Mouse (Mus musculus): ENCODE results near the gene Slc16a1. TPM values are rescaled to one million over a fixed set of nuclear protein-coding genes. Genes with fewer than 3 reads are reported as not detected.

Slc16a1 gene
- 29.9 and 31.9 TPM in 2 replicates for polyA plus RNA-seq (2012; rRNA removed)

GRCm38 (mm10) chr3:104638403-104638779, at the start of gene Slc16a1:
TSS of gene Slc16a1 (plus strand) at chr3:104638668.
- peak; percentile 93 to 94 for DNase-seq
- WGBS = under 1% methylated on average over 50 of the region's 50 CpGs
- peak within 1 kb of the TSS; percentile 91 for H3K4me3 ChIP-seq (replicated peaks; ENCODE audit: insufficient read depth, low read depth, low read length)
- H3K27me3 ChIP-seq (ENCODE audit: control insufficient read depth, insufficient read depth, low read length) = no peaks in the 10 kb centered on the region
- H3K27ac ChIP-seq (ENCODE audit: insufficient read depth, low read length) = peak within 1 kb of the TSS; percentile 80
- no peaks in the 10 kb centered on the region for H3K4me1 ChIP-seq (ENCODE audit: control insufficient read depth, insufficient read depth, low read length)
- TF ChIP-seq POLR2A (IDR thresholded peaks at IDR 0.05; ENCODE audit: borderline replicate concordance, insufficient read depth, low read length) (peak; percentile 90), CTCF (IDR thresholded peaks at IDR 0.05; ENCODE audit: borderline replicate concordance, insufficient read depth, low read depth, low read length) (no peak)

GRCm38 (mm10) chr3:104596451-104597134, 41.9 kb upstream of the Slc16a1 start:
- no peak overlapping the region for H3K4me3 ChIP-seq (replicated peaks; ENCODE audit: insufficient read depth, low read depth, low read length)
- TF ChIP-seq POLR2A (IDR thresholded peaks at IDR 0.05; ENCODE audit: borderline replicate concordance, insufficient read depth, low read length) (no peak), CTCF (IDR thresholded peaks at IDR 0.05; ENCODE audit: borderline replicate concordance, insufficient read depth, low read depth, low read length) (no peak)
- peaks cover 26% of the 10 kb centered on the region for H3K4me1 ChIP-seq (ENCODE audit: control insufficient read depth, insufficient read depth, low read length)
- WGBS = 5% methylated on average over 6 of the region's 6 CpGs
- peak overlapping the region; percentile 8 for H3K27ac ChIP-seq (ENCODE audit: insufficient read depth, low read length)
- no peaks in the 10 kb centered on the region for H3K27me3 ChIP-seq (ENCODE audit: control insufficient read depth, insufficient read depth, low read length)
- peak in 1 of 2 experiments; percentile 44 for DNase-seq

- WGBS = under 1% methylated on average over 10 of the region's 10 CpGs
- Histone ChIP-seq H3K27ac (ENCODE audit: insufficient read depth, low read length) (peak overlapping the region; percentile 8), H3K4me3 (replicated peaks; ENCODE audit: insufficient read depth, low read depth, low read length) (no peak overlapping the region), H3K4me1 (ENCODE audit: control insufficient read depth, insufficient read depth, low read length) (peaks cover 29% of the 10 kb centered on the region), H3K27me3 (ENCODE audit: control insufficient read depth, insufficient read depth, low read length) (no peaks in the 10 kb centered on the region)
- TF ChIP-seq POLR2A (IDR thresholded peaks at IDR 0.05; ENCODE audit: borderline replicate concordance, insufficient read depth, low read length) (no peak), CTCF (IDR thresholded peaks at IDR 0.05; ENCODE audit: borderline replicate concordance, insufficient read depth, low read depth, low read length) (no peak)
- peak; percentile 92 to 97 for DNase-seq
These were observed 41.2 kb upstream of the Slc16a1 start for GRCm38 (mm10) chr3:104597135-104597764.

GRCm38 (mm10) chr3:104599296-104600150, 38.9 kb upstream of the Slc16a1 start:
- no peak for TF ChIP-seq POLR2A (IDR thresholded peaks at IDR 0.05; ENCODE audit: borderline replicate concordance, insufficient read depth, low read length)
- TF ChIP-seq CTCF (IDR thresholded peaks at IDR 0.05; ENCODE audit: borderline replicate concordance, insufficient read depth, low read depth, low read length) = no peak
- H3K27ac ChIP-seq (ENCODE audit: insufficient read depth, low read length) = 0 out of 2 replicates have a peak overlapping the region, but pooled peaks have one; percentile 1
- no peaks in the 10 kb centered on the region for H3K27me3 ChIP-seq (ENCODE audit: control insufficient read depth, insufficient read depth, low read length)
- peak in 1 of 2 experiments; percentile 27 for DNase-seq
- 67% methylated on average over 20 of the region's 20 CpGs for WGBS
- H3K4me1 ChIP-seq (ENCODE audit: control insufficient read depth, insufficient read depth, low read length) = peaks cover 29% of the 10 kb centered on the region
- no peak overlapping the region for H3K4me3 ChIP-seq (replicated peaks; ENCODE audit: insufficient read depth, low read depth, low read length)

GRCm38 (mm10) chr3:104600691-104601090, 37.8 kb upstream of the Slc16a1 start:
- WGBS = 65% methylated on average over 3 of the region's 3 CpGs
- no peak for DNase-seq

GRCm38 (mm10) chr3:104601680-104602079, 36.8 kb upstream of the Slc16a1 start:
- Histone ChIP-seq H3K27me3 (ENCODE audit: control insufficient read depth, insufficient read depth, low read length) (no peaks in the 10 kb centered on the region), H3K27ac (ENCODE audit: insufficient read depth, low read length) (no peak overlapping the region)
- DNase-seq = no peak

More at GRCm38 (mm10) chr3:104600691-104601090, 37.8 kb upstream of the Slc16a1 start:
- Histone ChIP-seq H3K27me3 (ENCODE audit: control insufficient read depth, insufficient read depth, low read length) (no peaks in the 10 kb centered on the region), H3K4me3 (replicated peaks; ENCODE audit: insufficient read depth, low read depth, low read length) (no peak overlapping the region), H3K4me1 (ENCODE audit: control insufficient read depth, insufficient read depth, low read length) (peaks cover 29% of the 10 kb centered on the region), H3K27ac (ENCODE audit: insufficient read depth, low read length) (no peak overlapping the region)
- TF ChIP-seq CTCF (IDR thresholded peaks at IDR 0.05; ENCODE audit: borderline replicate concordance, insufficient read depth, low read depth, low read length) (no peak), POLR2A (IDR thresholded peaks at IDR 0.05; ENCODE audit: borderline replicate concordance, insufficient read depth, low read length) (no peak)

GRCm38 (mm10) chr3:104609690-104610380, 28.6 kb upstream of the Slc16a1 start:
- Histone ChIP-seq H3K4me1 (ENCODE audit: control insufficient read depth, insufficient read depth, low read length) (no peaks in the 10 kb centered on the region), H3K27ac (ENCODE audit: insufficient read depth, low read length) (no peak overlapping the region), H3K4me3 (replicated peaks; ENCODE audit: insufficient read depth, low read depth, low read length) (no peak overlapping the region), H3K27me3 (ENCODE audit: control insufficient read depth, insufficient read depth, low read length) (no peaks in the 10 kb centered on the region)
- TF ChIP-seq CTCF (IDR thresholded peaks at IDR 0.05; ENCODE audit: borderline replicate concordance, insufficient read depth, low read depth, low read length) (no peak), POLR2A (IDR thresholded peaks at IDR 0.05; ENCODE audit: borderline replicate concordance, insufficient read depth, low read length) (no peak)
- no peak for DNase-seq
- WGBS = 82% methylated on average over 8 of the region's 8 CpGs

More at GRCm38 (mm10) chr3:104601680-104602079, 36.8 kb upstream of the Slc16a1 start:
- no peak overlapping the region for H3K4me3 ChIP-seq (replicated peaks; ENCODE audit: insufficient read depth, low read depth, low read length)
- 60% methylated on average over 4 of the region's 4 CpGs for WGBS
- no peak for TF ChIP-seq CTCF (IDR thresholded peaks at IDR 0.05; ENCODE audit: borderline replicate concordance, insufficient read depth, low read depth, low read length)
- TF ChIP-seq POLR2A (IDR thresholded peaks at IDR 0.05; ENCODE audit: borderline replicate concordance, insufficient read depth, low read length) = no peak
- H3K4me1 ChIP-seq (ENCODE audit: control insufficient read depth, insufficient read depth, low read length) = peaks cover 27% of the 10 kb centered on the region

Data from cerebellum, adult 2 months (tissue).